Mouse (Mus musculus) left cerebral cortex, adult 9 months (tissue): Measurements from ENCODE around the gene Poln.

Source experiments
- DNase-seq, 2 experiments: peaks; one replicate each; pipeline ENCODE4 v3.0.0; 2022; ENCODE audit warnings: low spot score in 2 of 2

The Poln gene

DNA sequence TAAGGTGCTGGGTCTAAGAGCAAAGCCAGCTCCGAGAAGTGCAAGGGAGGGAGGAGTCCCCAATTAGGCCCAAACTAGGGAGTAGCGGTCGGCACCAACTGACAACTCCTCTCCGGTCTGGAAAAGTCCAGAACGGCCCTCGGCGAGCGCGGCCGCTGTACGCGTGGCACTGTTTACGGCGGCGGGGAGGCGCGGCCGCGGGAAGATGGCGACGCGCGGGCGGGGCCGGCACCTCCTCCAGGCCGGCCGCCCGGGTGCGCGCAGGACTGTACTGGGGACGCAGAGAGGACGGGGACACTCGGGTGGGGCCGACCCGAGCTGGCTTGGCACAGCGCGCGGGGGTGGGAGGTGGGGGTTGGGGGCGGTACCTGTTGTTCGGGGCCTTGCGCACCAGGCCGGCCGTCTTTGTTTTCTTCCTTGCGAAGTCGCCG lies 17.7 kb upstream of the Poln start:
- no peak for DNase-seq

DNA sequence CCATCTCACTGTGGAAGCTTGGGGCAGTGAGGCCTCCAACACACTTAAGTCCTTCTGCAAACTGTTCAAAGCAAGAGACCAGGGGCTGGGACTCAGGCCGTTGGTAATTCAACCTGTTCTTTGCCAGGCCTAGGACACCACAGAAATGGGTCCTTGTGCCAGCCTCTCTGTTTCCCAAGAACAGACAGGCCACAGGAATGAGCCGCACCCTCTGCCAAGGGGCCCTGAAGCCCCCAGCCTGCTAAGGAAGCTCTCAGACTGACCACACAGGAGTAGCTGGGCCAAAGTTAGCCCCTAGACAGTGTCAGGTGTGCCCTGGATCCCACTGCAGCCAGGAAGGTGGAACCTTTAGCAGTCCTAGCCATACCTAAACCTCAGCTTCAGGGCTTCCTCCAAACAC lies 17.1 kb upstream of the Poln start:
- DNase-seq, result no peak

DNA sequence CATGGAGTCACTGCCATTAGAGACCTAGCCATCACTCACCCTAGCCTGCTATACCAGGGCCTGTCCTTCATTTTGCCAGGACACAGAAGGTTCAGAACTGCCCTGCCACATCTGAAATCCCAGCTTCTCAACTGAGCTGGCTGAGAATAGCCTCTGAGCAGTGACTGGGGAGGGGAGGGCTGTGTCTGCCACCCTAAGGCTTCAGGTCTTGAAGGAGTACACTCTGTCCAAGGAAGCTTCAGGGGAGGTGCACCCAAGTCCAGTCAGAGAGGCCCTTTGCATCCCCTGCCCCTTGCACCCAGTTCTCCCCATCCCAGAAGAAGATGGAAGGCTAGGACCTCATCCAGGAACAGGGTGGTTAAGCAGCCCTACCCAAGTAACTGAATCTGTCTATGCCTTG lies 16.5 kb upstream of the Poln start:
- no peak for DNase-seq

- DNase-seq, result no peak
Observed at GRCm38 (mm10) chr5:34185051-34185580, 15.9 kb upstream of the Poln start.

- DNase-seq, result no peak
Observed at GRCm38 (mm10) chr5:34183976-34184375, 14.7 kb upstream of the Poln start.

- DNase-seq, result no peak
Observed at GRCm38 (mm10) chr5:34183156-34183880, 14.1 kb upstream of the Poln start.

DNA sequence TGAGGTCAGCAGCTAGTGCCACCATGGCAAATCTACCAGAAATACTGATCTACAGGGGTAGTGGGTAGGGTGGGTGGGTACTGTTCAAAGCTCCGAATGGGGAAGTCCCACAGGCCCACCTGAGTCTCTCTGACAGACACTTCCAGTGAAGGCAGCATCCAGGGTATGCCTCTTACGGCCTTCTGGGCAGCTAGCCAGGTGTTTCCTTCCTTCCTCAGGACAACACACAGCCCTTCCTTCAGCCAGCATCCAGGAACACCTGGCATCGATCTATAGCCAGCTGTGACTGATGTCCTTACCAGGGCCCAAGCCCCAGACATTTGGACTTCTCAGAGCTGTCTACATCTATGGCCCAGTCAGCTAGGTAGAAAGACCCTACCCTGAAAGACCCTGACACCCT lies 13.2 kb upstream of the Poln start:
- peak in 1 of 2 experiments; percentile 1 for DNase-seq

- DNase-seq, result peak in 1 of 2 experiments; percentile 1
Observed at GRCm38 (mm10) chr5:34177821-34178220, 8.6 kb upstream of the Poln start.

DNA sequence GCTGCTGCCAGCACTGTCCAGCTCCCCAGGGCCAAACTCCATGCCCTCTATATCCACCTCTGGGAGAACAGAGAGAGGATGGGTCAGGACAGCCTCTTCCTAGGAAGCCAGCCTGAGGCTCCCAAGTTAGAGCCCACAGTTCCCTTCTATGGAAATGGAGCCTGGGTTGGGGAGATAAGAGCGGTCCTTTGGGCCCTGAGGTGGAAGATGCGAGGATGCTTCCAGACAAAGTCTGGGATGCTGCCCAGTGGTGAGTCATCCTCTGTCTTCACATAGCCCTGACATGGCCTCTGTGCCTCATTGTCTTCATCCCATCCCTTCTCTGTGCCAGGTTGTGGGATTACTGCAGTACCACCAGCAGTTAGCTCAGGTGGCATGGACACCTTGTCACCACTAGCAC lies 7.8 kb upstream of the Poln start:
- DNase-seq, result peak in 1 of 2 experiments; percentile 19

DNA sequence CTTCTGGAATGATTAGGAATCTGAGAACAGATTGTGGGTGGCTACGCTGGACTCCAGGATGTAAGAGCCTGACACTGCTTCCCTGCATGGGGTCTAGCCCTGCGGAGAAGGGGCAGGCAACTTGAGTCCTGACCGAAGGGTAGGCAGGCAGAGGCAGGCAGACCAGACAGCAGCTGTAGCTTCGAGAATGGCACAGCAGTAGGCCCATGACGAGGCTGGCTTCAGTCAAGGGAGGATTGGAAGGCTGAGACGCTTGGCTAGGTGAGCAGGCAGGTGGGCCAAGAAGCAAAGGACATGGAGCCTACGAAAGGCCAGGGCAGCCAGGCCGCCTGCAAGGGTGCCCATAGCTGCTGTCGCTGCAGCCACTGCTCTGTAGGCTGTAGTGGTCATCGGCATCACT lies 7.4 kb upstream of the Poln start:
- no peak for DNase-seq

- no peak for DNase-seq
Observed at GRCm38 (mm10) chr5:34175403-34175694, 6.1 kb upstream of the Poln start.

DNA sequence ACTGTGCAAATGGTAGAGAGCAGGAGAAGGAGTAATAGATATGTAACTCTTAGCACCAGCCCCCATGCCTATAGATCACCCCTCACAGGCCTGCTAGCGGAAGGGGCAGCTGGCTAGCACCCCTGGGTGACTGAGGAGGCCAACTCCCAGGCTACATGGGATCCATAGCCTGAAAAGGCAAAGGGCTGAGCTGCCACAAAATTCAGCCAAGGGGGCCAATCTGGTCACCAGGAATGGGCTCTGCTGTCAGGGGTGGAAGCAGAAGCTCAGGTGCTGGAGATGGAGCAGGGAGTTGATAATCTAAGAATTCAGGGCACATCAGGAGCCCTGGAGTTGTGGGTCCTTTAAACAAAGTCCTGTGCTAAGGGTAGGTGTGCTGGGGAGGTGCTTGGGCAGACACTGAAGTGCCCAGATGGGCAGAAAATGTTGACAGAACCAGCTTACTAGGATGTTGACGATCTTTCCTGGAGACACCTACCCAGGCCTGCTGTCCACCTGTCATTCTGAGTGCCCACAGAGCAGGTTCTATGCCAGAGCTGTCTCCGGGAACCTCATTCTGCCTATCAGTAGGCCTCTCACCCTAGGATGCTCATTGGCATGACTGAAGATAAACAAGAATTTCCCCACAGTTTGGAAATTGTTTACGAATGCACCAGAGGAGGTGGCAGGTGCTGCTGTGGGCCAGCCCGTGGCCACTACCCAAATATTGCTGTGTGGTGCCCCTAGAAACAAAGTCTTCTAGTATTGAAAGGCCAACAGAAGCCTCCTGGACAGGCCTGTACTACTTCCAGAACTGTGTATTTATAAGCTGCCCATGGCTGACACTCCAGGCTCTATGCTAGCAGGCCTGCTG lies 5.5 kb upstream of the Poln start:
- peak in 1 of 2 experiments; percentile 2 for DNase-seq

DNA sequence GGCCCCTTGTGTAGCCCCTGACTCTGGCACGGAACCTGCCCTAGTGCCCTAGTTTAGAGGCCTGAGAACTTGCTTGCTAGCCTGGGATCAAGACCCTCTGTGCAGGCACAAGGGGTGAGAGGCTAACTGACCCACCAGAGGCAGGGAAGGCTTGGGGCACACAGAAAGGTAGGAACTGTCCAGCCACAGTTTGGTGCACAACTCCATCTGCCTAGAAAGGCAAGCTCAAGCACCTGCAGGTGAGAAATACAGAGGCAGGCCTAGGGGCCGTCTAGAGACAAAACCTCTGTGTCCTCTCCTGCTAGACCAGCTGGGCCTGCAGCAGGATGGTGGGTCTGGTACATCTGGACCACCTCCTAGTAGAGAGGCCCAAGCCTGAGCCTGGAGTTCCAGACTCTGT lies 4.8 kb upstream of the Poln start:
- no peak for DNase-seq

DNA sequence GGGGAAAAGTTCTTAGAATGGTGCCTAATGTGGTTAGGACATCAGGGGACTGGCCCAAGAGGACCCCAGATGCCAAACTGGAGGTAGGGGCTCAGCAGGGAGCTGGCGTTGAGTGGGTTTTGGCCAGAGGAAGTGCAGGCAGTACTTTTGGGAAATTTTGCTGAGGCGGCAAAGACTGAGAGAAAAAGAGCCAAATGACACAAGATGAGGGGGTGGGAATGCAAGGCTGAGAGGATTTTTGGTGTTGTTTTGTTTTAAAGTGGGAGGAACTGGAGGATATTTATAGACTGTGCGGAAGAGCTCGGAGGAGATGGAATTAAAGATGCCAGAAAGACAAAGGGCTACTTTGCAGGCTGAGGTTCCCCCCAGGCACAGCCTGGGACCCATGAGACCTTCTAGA lies 1.5 kb upstream of the Poln start:
- peak in 1 of 2 experiments; percentile 46 for DNase-seq

GRCm38 (mm10) chr5:34169954-34170353 lies 706 bp upstream of the Poln start:
- no peak for DNase-seq

DNA sequence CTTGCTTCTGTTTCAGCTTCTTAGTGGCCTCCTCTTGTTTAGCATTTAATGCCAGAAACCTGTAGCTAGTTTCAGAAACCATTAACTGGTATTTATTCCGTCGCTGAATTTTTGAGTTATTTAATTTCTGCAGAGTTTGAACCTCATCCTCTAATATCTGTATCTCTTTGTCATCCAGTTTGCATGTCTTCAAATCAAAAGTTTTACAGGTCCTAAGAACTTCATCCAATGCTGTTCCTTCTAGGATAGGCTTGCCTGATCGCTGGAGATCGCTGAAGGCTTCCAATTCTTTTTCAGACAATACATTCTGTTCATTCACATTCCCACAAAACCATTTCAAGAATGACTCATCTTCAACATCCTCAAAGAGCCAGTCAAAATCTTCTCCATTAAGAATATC lies 1.4 kb downstream of the Poln start:
- no peak for DNase-seq

DNA sequence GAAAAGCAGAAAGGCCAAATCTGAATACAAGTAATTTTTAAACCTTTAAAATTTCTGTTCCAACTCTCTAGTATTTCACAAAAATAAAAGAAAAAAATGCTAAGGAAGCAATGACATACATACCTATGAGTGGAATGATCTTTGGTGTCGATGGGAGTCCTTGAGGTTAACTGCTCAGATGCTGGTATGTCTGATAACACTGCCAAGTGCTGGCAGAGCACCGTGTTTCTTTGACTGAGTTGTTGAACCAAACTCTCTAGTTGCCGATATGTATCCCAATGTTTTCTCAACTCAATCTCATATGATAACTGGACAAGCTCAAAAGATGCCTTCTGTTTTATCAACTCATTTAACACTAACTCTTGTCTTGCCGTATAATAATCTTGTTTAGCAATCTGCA lies 3.5 kb downstream of the Poln start:
- no peak for DNase-seq

- DNase-seq, result no peak
Observed at GRCm38 (mm10) chr5:34148476-34148875, 20.8 kb downstream of the Poln start.

DNA sequence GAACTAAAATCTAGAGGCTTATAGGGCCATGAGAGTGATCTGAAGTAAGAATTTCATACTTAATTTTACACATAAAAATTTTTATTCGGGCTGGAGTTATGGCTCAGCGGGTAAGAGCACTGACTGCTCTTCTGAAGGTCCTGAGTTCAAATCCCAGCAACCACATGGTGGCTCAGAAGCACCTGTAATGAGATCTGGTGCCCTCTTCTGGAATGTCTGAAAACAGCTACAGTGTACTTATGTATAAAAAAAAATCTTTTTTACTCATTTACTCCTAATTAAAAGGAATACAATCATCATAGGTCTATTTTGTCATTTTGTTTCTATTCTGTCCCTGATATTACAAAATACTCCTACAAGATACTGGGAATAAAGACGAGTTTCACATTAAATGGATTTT lies 21.7 kb downstream of the Poln start:
- DNase-seq, result no peak

DNA sequence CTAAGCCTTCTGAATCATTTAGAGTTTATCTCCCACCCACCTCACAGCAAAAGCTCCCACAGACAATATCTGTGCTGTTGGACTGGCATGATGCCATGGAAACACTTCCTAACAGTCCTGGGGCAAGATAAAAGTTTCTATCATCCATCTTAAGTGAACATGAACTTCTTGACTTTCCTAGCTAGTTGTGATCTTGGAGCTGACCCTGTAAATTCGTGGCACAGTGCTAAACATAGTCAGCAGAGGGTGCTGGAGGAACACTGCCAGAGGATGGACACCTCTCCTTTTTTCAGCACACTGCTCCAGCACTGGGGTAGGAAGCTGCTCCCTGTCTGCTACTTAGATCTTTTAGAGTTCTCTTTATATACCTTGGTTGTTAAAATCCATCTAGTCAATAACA lies 29.5 kb downstream of the Poln start:
- peak in 1 of 2 experiments; percentile 42 for DNase-seq

- peak in 1 of 2 experiments; percentile 12 for DNase-seq
Observed at GRCm38 (mm10) chr5:34132731-34133130, 36.5 kb downstream of the Poln start.

- no peak for DNase-seq
Observed at GRCm38 (mm10) chr5:34124131-34124530, 45.1 kb downstream of the Poln start.
